Mouse (Mus musculus): ENCODE measurements around the gene Olfr90. TPM values are rescaled to one million over a fixed set of nuclear protein-coding genes. Genes with fewer than 3 reads are reported as not detected.

The Olfr90 gene
- polyA plus RNA-seq, 1 experiment, result not detected

- no peak for TF ChIP-seq CTCF (IDR thresholded peaks at IDR 0.05; ENCODE audit: extremely low read depth, insufficient read length, insufficient replicate concordance, low read depth, low read length)
- no peak for TF ChIP-seq POLR2A (IDR thresholded peaks at IDR 0.05; ENCODE audit: low read depth, low read length)
- Histone ChIP-seq H3K27me3 (ENCODE audit: control insufficient read depth, insufficient read depth, low read length) (no peaks in the 10 kb centered on the region; the same call in 1 of the 2 replicates), H3K27ac (ENCODE audit: insufficient read depth, low read depth, low read length) (no peak overlapping the region), H3K4me1 (ENCODE audit: control insufficient read depth, insufficient read depth, insufficient read length, low read length) (no peaks in the 10 kb centered on the region), H3K4me3 (ENCODE audit: low read depth, low read length) (no peak overlapping the region), H3K36me3 (ENCODE audit: control insufficient read depth, insufficient read depth, low read length) (no peaks in the 10 kb centered on the region)
- WGBS, result 78% methylated on average over 2 of the region's 2 CpGs
These were observed 49.0 kb downstream of the Olfr90 start for GRCm38 (mm10) chr17:37039127-37039894.

Other genes starting within 250 kb of the Olfr90 start
- gene Trim15, start 221.3 kb downstream of the Olfr90 start, polyA plus RNA-seq (2012; rRNA removed), result 25.0 and 39.3 TPM in 2 replicates
- gene Trim10, start 218.9 kb downstream of the Olfr90 start, polyA plus RNA-seq (2012; rRNA removed), result 0.09 TPM in 1 of 2 replicates, not detected in the other
- 23.2 and 42.3 TPM in 2 replicates for gene Trim40, start 198.4 kb downstream of the Olfr90 start, polyA plus RNA-seq (2012; rRNA removed)
- 31.8 and 57.0 TPM in 2 replicates for gene Trim31, start 190.4 kb downstream of the Olfr90 start, polyA plus RNA-seq (2012; rRNA removed)
- gene Rnf39, start 145.6 kb downstream of the Olfr90 start, polyA plus RNA-seq (2012; rRNA removed), result 3.6 and 16.0 TPM in 2 replicates
- 16.7 and 31.1 TPM in 2 replicates for gene Ppp1r11, start 136.8 kb downstream of the Olfr90 start, polyA plus RNA-seq (2012; rRNA removed)
- gene Znrd1, start 129.9 kb downstream of the Olfr90 start, polyA plus RNA-seq (2012; rRNA removed), result 14.3 and 23.8 TPM in 2 replicates
- 0.18 and 0.25 TPM in 2 replicates for gene Znrd1as, start 129.9 kb downstream of the Olfr90 start, polyA plus RNA-seq (2012; rRNA removed)
- gene 2410137M14Rik, start 107.3 kb downstream of the Olfr90 start, polyA plus RNA-seq (2012; rRNA removed), result not detected in 2 replicates
- gene H2-M5, start 99.0 kb downstream of the Olfr90 start, polyA plus RNA-seq (2012; rRNA removed), result 0.09 TPM in 1 of 2 replicates, not detected in the other
- gene Zfp57, start 87.3 kb downstream of the Olfr90 start, polyA plus RNA-seq (2012; rRNA removed), result 0.70 and 0.84 TPM in 2 replicates
- not detected in 2 replicates for gene Mog, start 65.1 kb downstream of the Olfr90 start, polyA plus RNA-seq (2012; rRNA removed)
- 7.3 and 14.5 TPM in 2 replicates for gene Gabbr1, start 42.5 kb downstream of the Olfr90 start, polyA plus RNA-seq (2012; rRNA removed)
- gene Olfr91, start 9.8 kb upstream of the Olfr90 start, polyA plus RNA-seq (2012; rRNA removed), result not detected in 2 replicates
- gene Olfr92, start 31.6 kb upstream of the Olfr90 start, polyA plus RNA-seq (2012; rRNA removed), result not detected in 2 replicates
- gene Olfr93, start 73.0 kb upstream of the Olfr90 start, polyA plus RNA-seq (2012; rRNA removed), result not detected in 2 replicates
- 0.79 TPM in 1 of 2 replicates, not detected in the other for gene Ubd, start 105.4 kb upstream of the Olfr90 start, polyA plus RNA-seq (2012; rRNA removed)
- not detected in 2 replicates for gene Olfr94, start 112.5 kb upstream of the Olfr90 start, polyA plus RNA-seq (2012; rRNA removed)
- not detected in 2 replicates for gene Olfr95, start 124.6 kb upstream of the Olfr90 start, polyA plus RNA-seq (2012; rRNA removed)
- not detected in 2 replicates for gene Olfr96, start 131.6 kb upstream of the Olfr90 start, polyA plus RNA-seq (2012; rRNA removed)
- gene Olfr97, start 148.8 kb upstream of the Olfr90 start, polyA plus RNA-seq (2012; rRNA removed), result not detected in 2 replicates
- gene Olfr98, start 175.2 kb upstream of the Olfr90 start, polyA plus RNA-seq (2012; rRNA removed), result not detected in 2 replicates
- gene H2-M3, start 181.7 kb upstream of the Olfr90 start, polyA plus RNA-seq (2012; rRNA removed), result 3.1 and 4.0 TPM in 2 replicates
- gene Olfr99, start 195.0 kb upstream of the Olfr90 start, polyA plus RNA-seq (2012; rRNA removed), result not detected in 2 replicates
- gene Olfr101, start 215.8 kb upstream of the Olfr90 start, polyA plus RNA-seq (2012; rRNA removed), result not detected in 2 replicates
- not detected in 2 replicates for gene Olfr102, start 228.6 kb upstream of the Olfr90 start, polyA plus RNA-seq (2012; rRNA removed)

All from small intestine, adult 2 months (tissue).